Mouse (Mus musculus) embryonic facial prominence, embryonic 12.5 days (tissue): Measurements from ENCODE around the gene Mobp. TPM values are rescaled to one million over a fixed set of nuclear protein-coding genes. Genes with fewer than 3 reads are reported as not detected.

Source experiments
- ATAC-seq: fragments of 200-750 bp; cut with Nextera tagmentation; 2 replicates; pipeline ENCODE4 v1.8.0; 2017; ENCODE audit not compliant: insufficient number of reproducible peaks, insufficient read depth, low FRiP score, low TSS enrichment
- H3K27ac ChIP-seq: fragments of 300-500 bp; sonication (generic); 2 replicates; pipeline ENCODE4 v1.5.1; 2016; ENCODE audit warnings: mild to moderate bottlenecking
- H3K27me3 ChIP-seq: fragments of 300-500 bp; sonication (generic); 2 replicates; pipeline ENCODE4 v1.6.1; 2016; ENCODE audit warnings: mild to moderate bottlenecking, moderate library complexity
- H3K36me3 ChIP-seq: fragments of 300-500 bp; sonication (generic); 2 replicates; pipeline ENCODE4 v1.6.1; 2016; ENCODE audit warnings: mild to moderate bottlenecking
- H3K4me1 ChIP-seq: fragments of 300-500 bp; sonication (generic); 2 replicates; pipeline ENCODE4 v1.6.1; 2016
- H3K4me2 ChIP-seq: fragments of 300-500 bp; sonication (generic); replicated peaks from 2 replicates; pipeline ENCODE4 v1.6.1; 2016; ENCODE audit warnings: mild to moderate bottlenecking, moderate library complexity
- H3K4me3 ChIP-seq: fragments of 300-500 bp; sonication (generic); 2 replicates; pipeline ENCODE4 v1.5.1; 2016; ENCODE audit warnings: mild to moderate bottlenecking
- H3K9ac ChIP-seq: fragments of 300-500 bp; sonication (generic); 2 replicates; pipeline ENCODE4 v1.6.1; 2016; ENCODE audit warnings: mild to moderate bottlenecking, moderate library complexity
- H3K9me3 ChIP-seq: fragments of 300-500 bp; sonication (generic); 2 replicates; pipeline ENCODE4 v1.6.1; 2016; ENCODE audit warnings: mild to moderate bottlenecking, moderate library complexity
- WGBS: fragments of 180-500 bp; shearing (Covaris S2); methylation state at CpG from one replicate; pipeline ENCODE4 v1.1.7; 2016; 5-methylcytosine and 5-hydroxymethylcytosine counted together
- polyA plus RNA-seq: library from polyadenylated mRNA; unstranded; fragments of >200 nt; fragmentation: Nextera tagmentation; extraction: Ambion mirVana; gene quantifications from 2 replicates; pipeline ENCODE4 v1.2.1, GENCODE M21; 2016

The Mobp gene
- polyA plus RNA-seq, 1 experiment from 2014 or later, result 0.37 TPM

DNA sequence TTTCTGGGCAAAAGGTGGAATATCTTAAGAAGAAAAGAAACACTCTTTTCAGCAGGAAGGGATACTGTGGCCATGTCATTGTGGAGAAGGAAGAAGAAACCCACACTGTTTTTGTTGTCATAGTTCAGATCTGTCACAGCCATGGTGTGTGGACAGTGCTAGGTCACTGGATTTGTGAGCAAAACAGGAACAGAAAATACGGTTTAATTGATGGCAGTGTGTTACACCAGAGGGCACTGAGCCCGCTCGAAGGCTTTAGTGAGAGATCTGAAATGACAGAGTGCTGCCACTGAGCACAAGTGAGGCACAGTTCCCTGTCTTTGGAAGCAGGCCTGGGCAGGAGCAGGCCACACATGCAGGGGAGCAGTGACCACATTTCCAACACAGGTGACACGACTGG, 31.3 kb upstream of the Mobp start:
- H3K27me3 ChIP-seq, result no peaks in the 10 kb centered on the region
- 94% methylated on average over 4 of the region's 4 CpGs for WGBS
- ATAC-seq, result no peak
- no peak overlapping the region for H3K4me3 ChIP-seq
- no peaks in the 10 kb centered on the region for H3K9me3 ChIP-seq
- H3K4me1 ChIP-seq, result no peaks in the 10 kb centered on the region
- H3K27ac ChIP-seq, result no peak overlapping the region
- peaks cover 53% of the 10 kb centered on the region for H3K36me3 ChIP-seq
- no peak overlapping the region for H3K4me2 ChIP-seq
- no peak overlapping the region for H3K9ac ChIP-seq

GRCm38 (mm10) chr9:120120503-120120902, 29.0 kb upstream of the Mobp start:
- Histone ChIP-seq H3K36me3 (peaks cover 65% of the 10 kb centered on the region), H3K9me3 (no peaks in the 10 kb centered on the region), H3K4me3 (no peak overlapping the region), H3K27ac (no peak overlapping the region), H3K4me2 (no peak overlapping the region), H3K4me1 (no peaks in the 10 kb centered on the region), H3K27me3 (no peaks in the 10 kb centered on the region), H3K9ac (no peak overlapping the region)
- 92% methylated on average over 7 of the region's 7 CpGs for WGBS
- ATAC-seq, result no peak

GRCm38 (mm10) chr9:120126868-120127267, 22.6 kb upstream of the Mobp start:
- Histone ChIP-seq H3K27me3 (no peaks in the 10 kb centered on the region), H3K36me3 (peaks cover 51% of the 10 kb centered on the region), H3K4me2 (peak overlapping the region; percentile 52), H3K4me3 (peak overlapping the region; percentile 100), H3K4me1 (peaks cover 13% of the 10 kb centered on the region), H3K9me3 (no peaks in the 10 kb centered on the region), H3K9ac (peak overlapping the region; percentile 52), H3K27ac (peak overlapping the region; percentile 83)
- ATAC-seq, result no peak
- 63% methylated on average over 11 of the region's 11 CpGs for WGBS

- Histone ChIP-seq H3K9me3 (no peaks in the 10 kb centered on the region), H3K4me2 (peak within 1 kb of the TSS; percentile 88), H3K9ac (peak within 1 kb of the TSS; percentile 100), H3K27ac (peak within 1 kb of the TSS; percentile 91), H3K4me3 (peak within 1 kb of the TSS; percentile 100), H3K27me3 (no peaks in the 10 kb centered on the region), H3K36me3 (peaks cover 56% of the 10 kb centered on the region), H3K4me1 (peaks cover 13% of the 10 kb centered on the region)
- under 1% methylated on average over 69 of the region's 72 CpGs for WGBS
- ATAC-seq, result peak; percentile 95
Observed at GRCm38 (mm10) chr9:120127538-120128251, 21.8 kb upstream of the Mobp start, which contains the start of gene Rpsa. Gene Rpsa, plus strand, starts transcription at chr9:120127689.

DNA sequence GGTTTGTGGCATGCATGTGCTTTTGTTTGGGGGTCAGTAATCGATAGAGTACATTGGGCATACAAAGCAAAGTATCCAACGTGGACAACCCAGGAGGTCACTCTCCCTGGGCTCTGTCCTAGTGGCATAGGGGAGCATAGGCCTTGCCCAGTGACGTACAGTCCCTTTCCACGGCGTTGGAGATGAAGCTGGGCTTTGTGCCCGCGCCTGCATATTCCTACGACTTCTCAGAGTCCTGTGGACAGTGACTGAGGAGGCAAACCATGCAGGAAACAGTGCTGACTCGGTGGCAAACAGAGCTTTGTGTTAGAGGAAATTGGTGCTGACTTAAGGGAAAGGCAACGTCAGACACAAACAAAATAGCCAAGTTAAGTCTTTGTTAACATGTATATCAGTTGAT, 20.2 kb upstream of the Mobp start:
- no peaks in the 10 kb centered on the region for H3K9me3 ChIP-seq
- H3K27ac ChIP-seq, result no peak overlapping the region
- H3K4me1 ChIP-seq, result peaks cover 13% of the 10 kb centered on the region
- H3K4me3 ChIP-seq, result peak overlapping the region; percentile 100
- no peaks in the 10 kb centered on the region for H3K27me3 ChIP-seq
- no peak for ATAC-seq
- WGBS, result 67% methylated on average over 10 of the region's 10 CpGs
- peaks cover 46% of the 10 kb centered on the region for H3K36me3 ChIP-seq
- peak overlapping the region; percentile 100 for H3K9ac ChIP-seq
- peak overlapping the region; percentile 88 for H3K4me2 ChIP-seq

DNA sequence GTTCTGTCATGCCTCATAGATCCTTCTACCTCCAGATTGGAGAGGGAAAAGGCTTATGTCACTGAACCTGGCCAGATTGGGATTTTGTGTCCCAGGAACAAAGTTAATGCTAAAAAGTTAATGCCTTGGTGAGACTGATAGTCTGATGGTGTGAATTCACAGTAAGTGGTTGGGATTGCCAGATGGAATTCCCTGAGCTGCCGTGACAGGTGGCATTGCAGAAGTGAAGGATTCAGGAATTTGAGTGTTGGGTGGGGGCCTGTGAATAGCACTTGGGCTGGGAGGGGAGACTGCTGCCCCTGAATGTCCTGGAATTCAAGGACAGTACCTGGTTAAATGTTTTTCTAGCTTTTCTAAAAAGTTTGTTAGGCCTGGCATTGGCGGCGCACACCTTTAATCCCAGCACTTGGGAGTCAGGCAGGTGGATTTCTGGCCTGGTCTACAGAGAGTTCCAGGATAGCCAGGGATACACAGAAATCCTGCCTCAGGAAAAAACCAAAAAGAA, 17.7 kb upstream of the Mobp start:
- Histone ChIP-seq H3K9ac (no peak overlapping the region), H3K4me1 (peaks cover 12% of the 10 kb centered on the region), H3K27me3 (no peaks in the 10 kb centered on the region), H3K4me3 (no peak overlapping the region), H3K9me3 (no peaks in the 10 kb centered on the region), H3K27ac (no peak overlapping the region), H3K36me3 (peaks cover 44% of the 10 kb centered on the region), H3K4me2 (no peak overlapping the region)
- WGBS, result 87% methylated on average over 3 of the region's 3 CpGs
- ATAC-seq, result no peak

GRCm38 (mm10) chr9:120132980-120133754, 16.3 kb upstream of the Mobp start:
- no peak for ATAC-seq
- peaks cover 10% of the 10 kb centered on the region for H3K4me1 ChIP-seq
- H3K27me3 ChIP-seq, result no peaks in the 10 kb centered on the region
- no peak overlapping the region for H3K4me2 ChIP-seq
- no peak overlapping the region for H3K9ac ChIP-seq
- H3K36me3 ChIP-seq, result peaks cover 44% of the 10 kb centered on the region
- WGBS, result 31% methylated on average over 8 of the region's 8 CpGs
- H3K27ac ChIP-seq, result no peak overlapping the region
- H3K4me3 ChIP-seq, result no peak overlapping the region
- no peaks in the 10 kb centered on the region for H3K9me3 ChIP-seq

- Histone ChIP-seq H3K4me3 (no peak overlapping the region), H3K9me3 (no peaks in the 10 kb centered on the region), H3K4me2 (no peak overlapping the region), H3K36me3 (peaks cover 39% of the 10 kb centered on the region), H3K27me3 (no peaks in the 10 kb centered on the region), H3K9ac (no peak overlapping the region), H3K4me1 (peaks cover 5% of the 10 kb centered on the region), H3K27ac (no peak overlapping the region)
- 53% methylated on average over 6 of the region's 6 CpGs for WGBS
- no peak for ATAC-seq
Observed at GRCm38 (mm10) chr9:120133755-120134475, 15.6 kb upstream of the Mobp start.

DNA sequence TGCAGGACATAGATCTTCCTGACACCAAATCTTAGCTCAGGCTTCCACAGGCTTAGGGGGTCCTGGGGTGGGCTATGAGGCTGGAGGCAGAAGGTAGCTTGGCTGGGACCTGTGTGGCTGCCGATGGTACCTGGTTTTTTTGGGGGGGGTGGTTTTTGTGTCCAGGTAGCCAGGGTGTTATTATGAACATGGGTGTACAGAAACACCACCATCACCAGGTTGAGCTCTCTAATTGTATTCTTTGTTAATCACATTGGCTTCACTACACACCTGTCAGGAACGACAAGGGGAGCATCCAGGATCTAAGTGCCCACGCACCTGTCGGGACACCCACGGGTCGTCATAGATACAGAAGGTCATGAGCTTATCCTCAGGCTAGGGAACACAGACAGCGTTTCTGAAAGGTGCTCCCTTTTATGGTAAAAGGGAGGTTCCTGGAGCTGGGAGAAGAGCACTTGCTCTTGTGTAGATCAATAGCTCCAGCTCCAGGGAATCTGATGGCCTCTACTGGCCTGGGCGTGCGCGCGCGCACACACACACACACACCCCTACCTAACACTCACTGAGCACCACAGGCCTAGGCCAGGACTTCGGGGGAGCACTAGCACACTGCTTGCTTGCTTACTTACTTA, 14.9 kb upstream of the Mobp start:
- Histone ChIP-seq H3K4me1 (no peaks in the 10 kb centered on the region), H3K27ac (no peak overlapping the region), H3K4me2 (no peak overlapping the region), H3K27me3 (no peaks in the 10 kb centered on the region), H3K9me3 (no peaks in the 10 kb centered on the region), H3K9ac (no peak overlapping the region), H3K4me3 (no peak overlapping the region), H3K36me3 (peaks cover 32% of the 10 kb centered on the region)
- no peak for ATAC-seq
- 84% methylated on average over 13 of the region's 13 CpGs for WGBS

DNA sequence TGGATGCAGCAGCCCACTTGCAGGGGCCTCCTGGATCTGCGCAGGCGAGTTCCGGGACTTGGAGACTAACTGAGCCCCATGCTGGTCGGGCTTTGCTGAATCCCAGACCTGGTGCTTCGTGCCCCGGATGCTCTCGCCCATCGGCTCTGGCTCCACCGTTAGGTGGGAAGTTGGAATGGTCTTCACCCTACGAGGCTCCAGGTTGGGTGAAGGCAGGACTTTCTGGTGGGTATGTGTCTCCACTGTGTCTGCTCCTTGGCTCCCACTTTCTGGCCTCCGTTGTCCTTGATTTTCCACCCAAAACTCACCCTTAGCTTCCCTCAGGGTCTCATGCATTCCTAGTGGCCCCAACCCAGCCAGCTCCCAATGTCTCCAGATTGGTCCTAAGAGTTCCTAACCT, 14.1 kb upstream of the Mobp start:
- Histone ChIP-seq H3K4me3 (no peak overlapping the region), H3K4me2 (no peak overlapping the region), H3K4me1 (no peaks in the 10 kb centered on the region), H3K9ac (no peak overlapping the region), H3K9me3 (no peaks in the 10 kb centered on the region), H3K27ac (no peak overlapping the region), H3K27me3 (no peaks in the 10 kb centered on the region), H3K36me3 (peaks cover 26% of the 10 kb centered on the region)
- 87% methylated on average over 11 of the region's 11 CpGs for WGBS
- no peak for ATAC-seq

GRCm38 (mm10) chr9:120140652-120141051, 8.9 kb upstream of the Mobp start:
- Histone ChIP-seq H3K4me1 (no peaks in the 10 kb centered on the region), H3K9me3 (no peaks in the 10 kb centered on the region), H3K27me3 (no peaks in the 10 kb centered on the region), H3K4me2 (no peak overlapping the region), H3K27ac (no peak overlapping the region), H3K9ac (no peak overlapping the region), H3K36me3 (no peaks in the 10 kb centered on the region), H3K4me3 (no peak overlapping the region)
- 11% methylated on average over 4 of the region's 4 CpGs for WGBS
- no peak for ATAC-seq
